Mouse (Mus musculus) liver, postnatal 0 days (tissue): ENCODE results near the gene Nrxn2.

ENCODE experiments used
- CTCF ChIP-seq: sonication (generic); IDR thresholded peaks from 2 replicates; pipeline ENCODE4 v1.5.1; 2016; ENCODE audit warnings: antibody characterized with exemption, low read depth
- EP300 ChIP-seq: IDR thresholded peaks from 2 replicates; pipeline ENCODE4 v1.6.1; 2016; ENCODE audit warnings: antibody characterized with exemption, low read depth, mild to moderate bottlenecking

DNA sequence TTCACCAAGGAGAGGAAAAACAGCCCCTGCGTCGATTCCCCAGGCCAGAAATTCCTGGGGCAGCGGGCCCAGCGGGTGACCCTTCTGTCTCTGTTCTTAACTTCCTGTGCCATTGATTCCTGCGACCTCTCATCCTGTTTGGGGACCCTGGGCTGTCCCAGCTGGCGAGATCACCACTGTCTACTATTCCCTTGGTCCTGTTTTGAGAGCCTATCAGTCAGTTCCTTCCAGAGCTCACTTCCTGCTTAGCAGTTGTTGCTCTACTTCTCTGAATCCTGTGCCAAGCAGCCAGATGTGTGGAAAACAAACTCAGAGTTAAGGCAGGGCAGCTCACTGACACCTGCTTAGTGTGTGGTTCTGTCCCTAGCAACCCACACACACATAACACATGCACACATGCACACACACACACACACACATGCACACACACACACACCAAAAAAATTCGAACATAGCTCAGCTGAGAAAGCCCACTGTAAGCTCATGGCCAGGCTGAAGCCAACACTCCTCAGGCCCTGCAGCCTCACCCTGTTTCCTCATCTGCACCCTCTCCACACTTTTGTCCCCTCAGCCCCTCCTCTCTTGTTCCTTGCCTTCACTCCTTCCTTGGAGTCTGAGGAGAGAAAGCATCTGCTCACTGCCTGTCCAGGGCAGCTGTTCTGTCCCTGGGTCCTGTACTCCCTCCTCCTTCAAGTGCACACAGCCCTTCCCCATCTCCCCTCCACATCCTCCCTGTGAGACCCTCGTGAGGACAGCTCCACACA lies 135.5 kb downstream of the Nrxn2 start:
- no peak for TF ChIP-seq CTCF
- TF ChIP-seq EP300 = no peak
